Mouse (Mus musculus): ENCODE data around the gene Arl8b.

DNA sequence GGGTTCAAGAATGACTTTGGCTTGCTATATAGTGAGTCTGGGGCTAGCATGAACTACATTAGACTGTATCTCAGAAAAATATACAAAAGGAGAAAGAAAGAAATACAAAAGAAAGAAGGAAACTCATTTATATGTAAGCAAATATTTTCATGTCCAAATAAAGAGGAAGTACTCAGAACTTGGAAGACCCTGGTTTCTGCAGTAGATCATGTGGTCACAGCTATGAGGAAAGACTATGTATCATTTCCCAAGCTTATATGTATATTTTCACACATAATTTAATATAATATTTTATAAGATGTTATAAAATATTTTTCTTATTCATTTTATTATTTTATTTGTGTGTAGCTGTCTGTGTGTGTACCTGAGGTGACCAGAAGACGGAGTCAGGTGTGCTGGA, 29.4 kb upstream of the Arl8b start:
- TF ChIP-seq CTCF (IDR thresholded peaks at IDR 0.05; ENCODE audit: low read depth) (no peak), EP300 (IDR thresholded peaks at IDR 0.05; ENCODE audit: low read depth) (no peak)

Data from liver, postnatal 0 days (tissue).